Mouse (Mus musculus): ENCODE measurements around the gene Tmem273. TPM values are rescaled to one million over a fixed set of nuclear protein-coding genes. Genes with fewer than 3 reads are reported as not detected.

Gene Tmem273
- 0.05 TPM for polyA plus RNA-seq (2012; fragmentation: generic; extraction: Trizol)

DNA sequence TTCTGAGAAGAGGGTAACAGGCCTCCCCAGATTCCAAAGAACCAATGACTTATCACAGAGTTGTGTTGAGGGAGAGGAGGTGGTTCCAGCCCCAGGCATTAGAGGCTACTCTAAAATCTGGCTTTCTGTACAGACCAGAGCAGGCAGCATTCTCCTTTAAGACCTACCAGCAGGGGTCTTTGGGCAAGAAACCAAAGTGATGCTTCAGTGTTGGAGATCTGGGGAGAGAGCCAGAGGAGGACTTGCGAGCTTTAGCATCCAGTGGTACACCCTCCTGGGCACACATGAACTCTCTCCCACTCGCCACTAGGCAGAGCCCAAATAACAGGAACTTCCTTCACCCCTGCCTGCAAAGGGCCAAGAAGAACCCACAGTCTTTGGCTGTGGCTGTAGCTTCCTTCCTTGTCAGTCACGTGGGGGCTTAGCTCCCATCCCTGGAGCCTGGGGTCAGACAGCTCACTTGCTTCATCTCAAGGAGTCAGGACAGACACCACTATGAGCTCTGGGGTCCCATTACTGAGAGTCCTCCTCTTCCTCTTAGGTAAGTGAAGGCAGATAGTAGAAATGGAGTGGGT lies at the start of gene Tmem273:
Gene Tmem273 (plus strand): TSS at position 408 of the 575 bp plus-strand sequence.
- H3K79me2 ChIP-seq (ENCODE audit: control insufficient read depth, insufficient read depth) = no peaks in the 10 kb centered on the region
- H3K36me3 ChIP-seq (ENCODE audit: control insufficient read depth, insufficient read depth) = no peaks in the 10 kb centered on the region
- no peak within 1 kb of the TSS for H3K4me2 ChIP-seq (ENCODE audit: low read depth)
- no peak within 1 kb of the TSS for H3ac ChIP-seq (ENCODE audit: control insufficient read depth, insufficient read length)
- no peaks in the 10 kb centered on the region for H3K27me3 ChIP-seq (ENCODE audit: control insufficient read depth, insufficient read depth, insufficient read length)
- TF ChIP-seq USF1 (IDR thresholded peaks at IDR 0.05; ENCODE audit: low read depth) (no peak), TCF3 (IDR thresholded peaks at IDR 0.05; ENCODE audit: insufficient read length, low read depth) (no peak), POLR2AphosphoS2 (IDR thresholded peaks at IDR 0.05; ENCODE audit: insufficient read length, low read depth) (no peak), REST (IDR thresholded peaks at IDR 0.05; ENCODE audit: insufficient read depth, insufficient read length) (no peak), MYOD1 (IDR thresholded peaks at IDR 0.05; ENCODE audit: control insufficient read depth in 1 of 3, insufficient read length in 2 of 3, low read depth in 2 of 3) (no peak), POLR2A (IDR thresholded peaks at IDR 0.05; ENCODE audit: insufficient read length, low read depth) (no peak), SRF (IDR thresholded peaks at IDR 0.05; ENCODE audit: control insufficient read depth, insufficient read length, low read depth) (no peak), E2F4 (IDR thresholded peaks at IDR 0.05; ENCODE audit: insufficient read depth) (no peak), MAX (IDR thresholded peaks at IDR 0.05; ENCODE audit: low read depth) (no peak), MYOG (IDR thresholded peaks at IDR 0.05; ENCODE audit: control insufficient read depth in 1 of 3, insufficient read depth in 1 of 3, insufficient read length in 2 of 3, low read depth in 2 of 3) (no peak), TCF12 (IDR thresholded peaks at IDR 0.05; ENCODE audit: insufficient read depth, poor library complexity, severe bottlenecking) (no peak), CEBPB (IDR thresholded peaks at IDR 0.05; ENCODE audit: insufficient read depth, poor library complexity, severe bottlenecking) (no peak)
- H3K4me3 ChIP-seq = no peak within 1 kb of the TSS

DNA sequence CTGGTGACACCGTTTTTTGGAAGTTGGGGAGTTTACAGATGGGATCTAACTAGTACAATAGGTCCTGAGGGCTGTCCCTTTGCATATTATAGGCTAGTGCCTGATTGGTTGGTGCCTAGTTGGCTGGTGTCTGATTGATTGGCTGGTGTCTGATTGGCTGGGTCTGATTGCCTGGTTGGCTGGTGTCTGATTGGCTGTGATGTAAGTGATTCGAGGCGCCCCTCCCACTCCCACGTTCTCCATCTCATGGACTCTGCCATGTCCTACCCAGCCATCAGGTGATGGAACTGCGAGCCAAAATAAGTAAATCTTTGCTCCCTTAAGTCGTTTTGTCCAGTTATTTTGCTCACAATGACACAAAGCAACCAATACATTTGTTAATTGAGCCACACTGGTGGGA lies 49.2 kb upstream of the Tmem273 start:
- H3K4me3 ChIP-seq = no peak overlapping the region
- H3K36me3 ChIP-seq (ENCODE audit: control insufficient read depth, insufficient read depth) = no peaks in the 10 kb centered on the region
- H3ac ChIP-seq (ENCODE audit: control insufficient read depth, insufficient read length) = no peak overlapping the region
- TF ChIP-seq SRF (IDR thresholded peaks at IDR 0.05; ENCODE audit: control insufficient read depth, insufficient read length, low read depth) (no peak), REST (IDR thresholded peaks at IDR 0.05; ENCODE audit: insufficient read depth, insufficient read length) (no peak), POLR2A (IDR thresholded peaks at IDR 0.05; ENCODE audit: insufficient read length, low read depth) (no peak), MAX (IDR thresholded peaks at IDR 0.05; ENCODE audit: low read depth) (no peak), MYOD1 (IDR thresholded peaks at IDR 0.05; ENCODE audit: control insufficient read depth in 1 of 3, insufficient read length in 2 of 3, low read depth in 2 of 3) (no peak), CEBPB (IDR thresholded peaks at IDR 0.05; ENCODE audit: insufficient read depth, poor library complexity, severe bottlenecking) (no peak), MYOG (IDR thresholded peaks at IDR 0.05; ENCODE audit: control insufficient read depth in 1 of 3, insufficient read depth in 1 of 3, insufficient read length in 2 of 3, low read depth in 2 of 3) (no peak)
- no peaks in the 10 kb centered on the region for H3K79me2 ChIP-seq (ENCODE audit: control insufficient read depth, insufficient read depth)
- no peak overlapping the region for H3K4me2 ChIP-seq (ENCODE audit: low read depth)
- H3K27me3 ChIP-seq (ENCODE audit: control insufficient read depth, insufficient read depth, insufficient read length) = peaks cover 15% of the 10 kb centered on the region

DNA sequence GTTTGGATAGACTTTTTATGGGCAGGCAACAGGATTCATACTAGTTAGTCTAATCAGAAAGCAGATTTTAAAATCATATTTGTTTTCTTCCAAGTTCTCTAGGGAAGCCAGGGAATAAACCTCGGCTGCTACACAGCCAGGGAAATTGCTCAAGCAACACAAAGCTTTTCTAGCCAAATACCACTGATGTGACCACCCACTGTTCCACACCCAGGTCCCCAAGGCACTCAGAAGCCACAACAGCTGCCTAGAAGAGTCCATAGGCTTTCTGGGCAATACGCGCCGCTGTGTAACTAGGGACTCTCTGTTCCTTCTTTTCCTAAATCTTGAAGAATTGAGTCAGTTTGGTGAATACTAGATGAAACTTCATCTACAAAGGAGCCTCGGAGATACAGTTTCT lies 47.2 kb upstream of the Tmem273 start:
- Histone ChIP-seq H3K4me2 (ENCODE audit: low read depth) (no peak overlapping the region), H3K4me3 (no peak overlapping the region), H3K79me2 (ENCODE audit: control insufficient read depth, insufficient read depth) (no peaks in the 10 kb centered on the region), H3ac (ENCODE audit: control insufficient read depth, insufficient read length) (no peak overlapping the region), H3K27me3 (ENCODE audit: control insufficient read depth, insufficient read depth, insufficient read length) (peaks cover 15% of the 10 kb centered on the region), H3K36me3 (ENCODE audit: control insufficient read depth, insufficient read depth) (no peaks in the 10 kb centered on the region)
- TF ChIP-seq MAX (IDR thresholded peaks at IDR 0.05; ENCODE audit: low read depth) (no peak), MYOD1 (IDR thresholded peaks at IDR 0.05; ENCODE audit: control insufficient read depth in 1 of 3, insufficient read length in 2 of 3, low read depth in 2 of 3) (no peak), MYOG (IDR thresholded peaks at IDR 0.05; ENCODE audit: control insufficient read depth in 1 of 3, insufficient read depth in 1 of 3, insufficient read length in 2 of 3, low read depth in 2 of 3) (no peak), TCF12 (IDR thresholded peaks at IDR 0.05; ENCODE audit: insufficient read depth, poor library complexity, severe bottlenecking) (no peak), TCF3 (IDR thresholded peaks at IDR 0.05; ENCODE audit: insufficient read length, low read depth) (no peak), E2F4 (IDR thresholded peaks at IDR 0.05; ENCODE audit: insufficient read depth) (no peak), CEBPB (IDR thresholded peaks at IDR 0.05; ENCODE audit: insufficient read depth, poor library complexity, severe bottlenecking) (no peak), REST (IDR thresholded peaks at IDR 0.05; ENCODE audit: insufficient read depth, insufficient read length) (no peak), POLR2A (IDR thresholded peaks at IDR 0.05; ENCODE audit: insufficient read length, low read depth) (no peak), USF1 (IDR thresholded peaks at IDR 0.05; ENCODE audit: low read depth) (no peak), SRF (IDR thresholded peaks at IDR 0.05; ENCODE audit: control insufficient read depth, insufficient read length, low read depth) (no peak), POLR2AphosphoS2 (IDR thresholded peaks at IDR 0.05; ENCODE audit: insufficient read length, low read depth) (no peak)

DNA sequence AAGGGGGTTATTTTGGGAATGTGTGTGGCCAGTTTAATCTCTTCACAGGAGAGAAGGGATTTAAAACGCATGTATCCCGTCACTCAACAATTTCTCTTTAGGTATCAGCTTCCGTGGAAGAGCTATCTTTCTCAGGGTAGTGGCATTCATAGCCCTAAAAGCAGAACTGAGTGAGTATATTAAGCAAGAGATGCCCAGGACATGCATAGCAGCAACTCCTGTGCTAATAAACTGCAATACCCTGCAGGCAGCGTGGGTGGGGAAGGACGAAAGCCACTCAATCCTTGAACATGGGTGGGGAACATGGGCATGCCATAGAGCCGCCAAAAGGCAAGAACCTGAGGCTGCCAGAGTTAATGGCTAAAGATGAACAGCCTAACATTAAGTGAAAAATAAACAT lies 37.2 kb upstream of the Tmem273 start:
- no peak overlapping the region for H3K4me2 ChIP-seq (ENCODE audit: low read depth)
- no peak overlapping the region for H3K4me3 ChIP-seq
- TF ChIP-seq CEBPB (IDR thresholded peaks at IDR 0.05; ENCODE audit: insufficient read depth, poor library complexity, severe bottlenecking) (no peak), REST (IDR thresholded peaks at IDR 0.05; ENCODE audit: insufficient read depth, insufficient read length) (no peak), USF1 (IDR thresholded peaks at IDR 0.05; ENCODE audit: low read depth) (no peak), TCF12 (IDR thresholded peaks at IDR 0.05; ENCODE audit: insufficient read depth, poor library complexity, severe bottlenecking) (no peak), POLR2A (IDR thresholded peaks at IDR 0.05; ENCODE audit: insufficient read length, low read depth) (no peak), MYOD1 (IDR thresholded peaks at IDR 0.05; ENCODE audit: control insufficient read depth in 1 of 3, insufficient read length in 2 of 3, low read depth in 2 of 3) (no peak), E2F4 (IDR thresholded peaks at IDR 0.05; ENCODE audit: insufficient read depth) (no peak), SRF (IDR thresholded peaks at IDR 0.05; ENCODE audit: control insufficient read depth, insufficient read length, low read depth) (no peak), MYOG (IDR thresholded peaks at IDR 0.05; ENCODE audit: control insufficient read depth in 1 of 3, insufficient read depth in 1 of 3, insufficient read length in 2 of 3, low read depth in 2 of 3) (no peak), POLR2AphosphoS2 (IDR thresholded peaks at IDR 0.05; ENCODE audit: insufficient read length, low read depth) (no peak), MAX (IDR thresholded peaks at IDR 0.05; ENCODE audit: low read depth) (no peak), TCF3 (IDR thresholded peaks at IDR 0.05; ENCODE audit: insufficient read length, low read depth) (no peak)
- H3K27me3 ChIP-seq (ENCODE audit: control insufficient read depth, insufficient read depth, insufficient read length) = peaks cover 26% of the 10 kb centered on the region
- no peaks in the 10 kb centered on the region for H3K79me2 ChIP-seq (ENCODE audit: control insufficient read depth, insufficient read depth)
- H3K36me3 ChIP-seq (ENCODE audit: control insufficient read depth, insufficient read depth) = no peaks in the 10 kb centered on the region
- H3ac ChIP-seq (ENCODE audit: control insufficient read depth, insufficient read length) = no peak overlapping the region

Data from myocyte (in vitro differentiated cells).